Mouse (Mus musculus): Measurements from ENCODE around the gene Tln1. TPM values are rescaled to one million over a fixed set of nuclear protein-coding genes. Genes with fewer than 3 reads are reported as not detected.

The Tln1 gene
- total RNA-seq, 2 experiments from 2014 or later: 51.7 to 51.8 TPM

DNA sequence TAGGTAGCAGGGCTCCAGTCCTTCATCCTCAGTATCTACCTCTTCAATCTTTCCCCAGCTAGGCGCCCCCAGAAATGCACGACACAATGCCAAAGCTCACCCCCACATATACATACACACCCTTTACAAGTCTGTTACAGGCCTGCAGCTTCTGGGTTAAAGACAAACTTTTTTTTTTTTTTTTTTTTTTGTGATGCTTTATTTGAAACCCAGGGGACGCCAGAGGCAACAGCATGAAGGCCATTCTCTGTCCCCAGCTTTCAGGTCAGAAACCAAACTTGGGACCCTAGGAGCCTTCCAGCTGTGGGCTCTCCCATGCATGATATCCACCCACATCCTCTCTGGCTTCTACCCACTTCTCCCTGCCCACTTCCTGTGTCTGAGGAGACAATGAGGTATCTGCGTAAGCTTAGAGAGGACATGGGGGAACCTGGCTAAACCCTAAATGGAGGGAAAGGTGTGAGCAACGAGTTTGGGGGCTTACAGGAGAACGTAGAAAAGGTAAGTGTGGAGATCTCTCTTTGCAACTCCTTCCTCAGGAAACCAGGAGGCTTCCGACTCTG is 80.5 kb downstream of the Tln1 start:
- no peak for DNase-seq (ENCODE audit: low spot score in 2 of 2)

Other genes with a start within 250 kb of the Tln1 start
- gene Rusc2, start 180.7 kb downstream of the Tln1 start, total RNA-seq (2021): 100 to 1,000 TPM; 128 to 146 TPM
- 1 to 10 TPM in 1 of 2 experiments, under 1 TPM in 1; 0.82 to 1.2 TPM for gene Fam166b, start 133.6 kb downstream of the Tln1 start, total RNA-seq (2021)
- gene Tesk1, start 120.8 kb downstream of the Tln1 start, total RNA-seq (2021): 10 to 100 TPM; 90.6 to 96.5 TPM
- gene Cd72, start 108.1 kb downstream of the Tln1 start, total RNA-seq (2021): 1 to 10 TPM in 1 of 2 experiments, under 1 TPM in 1; 0.84 to 1.3 TPM
- gene Sit1, start 79.0 kb downstream of the Tln1 start, total RNA-seq (2021): not detected
- 10 to 100 TPM; 29.9 to 30.0 TPM for gene Ccdc107, start 69.8 kb downstream of the Tln1 start, total RNA-seq (2021)
- 1 to 10 TPM in 1 of 2 experiments, under 1 TPM in 1; 0.21 to 1.8 TPM for gene Arhgef39, start 63.0 kb downstream of the Tln1 start, total RNA-seq (2021)
- 1 to 10 TPM in 1 of 2 experiments, under 1 TPM in 1; 0.42 to 1.8 TPM for gene Car9, start 55.7 kb downstream of the Tln1 start, total RNA-seq (2021)
- gene Tpm2, start 38.9 kb downstream of the Tln1 start, total RNA-seq (2021): 1 to 10 TPM; 8.4 to 9.9 TPM
- 10 to 100 TPM; 78.1 to 80.9 TPM for gene Creb3, start 359 bp downstream of the Tln1 start, total RNA-seq (2021)
- gene Rgp1, start 16.0 kb upstream of the Tln1 start, total RNA-seq (2021): 10 to 100 TPM; 44.8 to 50.1 TPM
- gene Gba2, start 16.2 kb upstream of the Tln1 start, total RNA-seq (2021): 10 to 100 TPM; 62.1 to 64.2 TPM
- not detected for gene Msmp, start 21.8 kb upstream of the Tln1 start, total RNA-seq (2021)
- 10 to 100 TPM; 47.5 to 48.4 TPM for gene Npr2, start 69.2 kb upstream of the Tln1 start, total RNA-seq (2021)
- gene Spag8, start 90.9 kb upstream of the Tln1 start, total RNA-seq (2021): 1 to 10 TPM in 1 of 2 experiments, under 1 TPM in 1; 0.87 to 2.1 TPM
- gene Hint2, start 93.8 kb upstream of the Tln1 start, total RNA-seq (2021): 10 to 100 TPM; 34.1 to 40.5 TPM
- 10 to 100 TPM; 57.7 to 64.8 TPM for gene Tmem8b, start 106.3 kb upstream of the Tln1 start, total RNA-seq (2021)
- gene Fam221b, start 106.5 kb upstream of the Tln1 start, total RNA-seq (2021): 1 to 10 TPM; 1.6 to 1.7 TPM
- gene Olfr70, start 138.1 kb upstream of the Tln1 start, total RNA-seq (2021): not detected
- under 1 TPM in 1 of 2 experiments, not detected in 1; 0.12 TPM for gene Olfr71, start 147.6 kb upstream of the Tln1 start, total RNA-seq (2021)
- 1 to 10 TPM in 1 of 2 experiments, under 1 TPM in 1; 0.61 to 1.5 TPM for gene Hrct1, start 164.5 kb upstream of the Tln1 start, total RNA-seq (2021)
- gene Spaar, start 167.3 kb upstream of the Tln1 start, total RNA-seq (2021): 1 to 10 TPM in 1 of 2 experiments, under 1 TPM in 1; 0.44 to 1.1 TPM
- gene Olfr159, start 208.3 kb upstream of the Tln1 start, total RNA-seq (2021): not detected

Data from left cerebral cortex, adult 18-20 months (tissue).